Mouse (Mus musculus) urinary bladder, adult 18-20 months (tissue): ENCODE results near the gene Defb26.

Source experiments
- DNase-seq, 2 experiments: peaks; one replicate each; pipeline ENCODE4 v3.0.0; 2022; ENCODE audit warnings: low spot score in 2 of 2, mixed read lengths in 2 of 2

The Defb26 gene

GRCm38 (mm10) chr2:152511592-152511991 is at the start of gene Defb26:
Gene Defb26 (minus strand): TSS chr2:152511692.
- no peak for DNase-seq

GRCm38 (mm10) chr2:152556655-152557054 is 45.2 kb upstream of the Defb26 start:
- no peak for DNase-seq

- peak; percentile 22 to 37 for DNase-seq
Observed at GRCm38 (mm10) chr2:152553774-152554423, 42.4 kb upstream of the Defb26 start.

GRCm38 (mm10) chr2:152548124-152548523 is 36.6 kb upstream of the Defb26 start:
- no peak for DNase-seq

GRCm38 (mm10) chr2:152544691-152545090 is 33.2 kb upstream of the Defb26 start:
- no peak for DNase-seq

- DNase-seq, result no peak
Observed at GRCm38 (mm10) chr2:152543478-152543877, 32.0 kb upstream of the Defb26 start.

GRCm38 (mm10) chr2:152542897-152543296 is 31.4 kb upstream of the Defb26 start:
- no peak for DNase-seq

- no peak for DNase-seq
Observed at GRCm38 (mm10) chr2:152541979-152542378, 30.5 kb upstream of the Defb26 start.

GRCm38 (mm10) chr2:152539944-152540710 is 28.6 kb upstream of the Defb26 start, which contains the start of gene Defb29:
Gene Defb29 (minus strand): TSS chr2:152540098.
- DNase-seq, result no peak

- DNase-seq, result no peak
Observed at GRCm38 (mm10) chr2:152517981-152518380, 6.5 kb upstream of the Defb26 start, which contains the start of gene Defb28. Gene Defb28 (plus strand): TSS chr2:152518255.

GRCm38 (mm10) chr2:152516084-152516483 is 4.6 kb upstream of the Defb26 start:
- DNase-seq, result no peak

- no peak for DNase-seq
Observed at GRCm38 (mm10) chr2:152503950-152504349, 7.5 kb downstream of the Defb26 start.

- no peak for DNase-seq
Observed at GRCm38 (mm10) chr2:152500863-152501229, 10.6 kb downstream of the Defb26 start.

GRCm38 (mm10) chr2:152500204-152500862 is 11.2 kb downstream of the Defb26 start:
- no peak for DNase-seq

GRCm38 (mm10) chr2:152498020-152498419 is 13.5 kb downstream of the Defb26 start:
- no peak for DNase-seq

GRCm38 (mm10) chr2:152493151-152493550 is 18.3 kb downstream of the Defb26 start:
- DNase-seq, result no peak

GRCm38 (mm10) chr2:152490038-152490437 is 21.5 kb downstream of the Defb26 start, which contains the start of gene Defb22:
Gene Defb22 (minus strand): TSS chr2:152490138.
- no peak for DNase-seq

GRCm38 (mm10) chr2:152487024-152487423 is 24.5 kb downstream of the Defb26 start:
- DNase-seq, result no peak

GRCm38 (mm10) chr2:152481726-152482125 is 29.8 kb downstream of the Defb26 start:
- DNase-seq, result no peak

GRCm38 (mm10) chr2:152480881-152481280 is 30.6 kb downstream of the Defb26 start:
- no peak for DNase-seq

GRCm38 (mm10) chr2:152476763-152477162 is 34.7 kb downstream of the Defb26 start, which contains the start of gene Defb20:
Gene Defb20 (plus strand): TSS chr2:152477063.
- no peak for DNase-seq

- DNase-seq, result no peak
Observed at GRCm38 (mm10) chr2:152472434-152472833, 39.1 kb downstream of the Defb26 start.
